In the genomic region with DNA sequence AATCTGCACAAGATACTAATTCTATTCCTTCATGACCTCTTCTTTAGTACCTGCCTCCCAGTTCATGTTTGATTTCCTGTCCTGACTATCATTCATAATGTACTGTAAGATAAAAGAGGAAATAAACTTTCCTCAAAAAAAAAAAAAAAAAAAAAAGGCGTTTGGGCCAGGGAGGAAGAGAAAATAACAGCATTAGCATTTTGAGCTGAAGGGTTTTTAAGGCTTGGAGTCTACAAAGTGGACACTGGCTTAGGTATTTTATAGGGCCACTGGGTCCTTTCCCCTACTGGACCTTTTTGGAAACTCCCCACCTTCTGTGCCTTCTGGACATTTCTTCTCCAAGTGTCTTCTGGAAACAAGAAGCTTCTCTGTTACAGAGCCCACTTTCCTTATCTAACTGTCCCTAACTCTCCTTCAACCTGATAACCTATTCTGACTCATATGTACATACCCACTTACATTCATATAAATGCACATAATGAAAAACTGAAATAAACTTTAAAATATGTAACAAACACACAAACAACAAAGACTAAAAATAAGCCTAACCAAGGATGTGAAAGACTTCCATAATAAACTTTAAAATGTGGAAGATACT, we compare ENCODE assay signal across 19 mouse cellular contexts.
"Had no signal": no experiment of that assay in that cellular context is flagged by ENCODE, and none has a peak within 500 bp of the region (broad histone marks: within the 10 kb centered on the region; RNA-seq: fewer than 3 reads in every experiment).

No protein-coding gene starts in this region.

- ATAC-seq: midbrain, embryonic 16.5 days had no signal

- H3K9me3 ChIP-seq: midbrain, embryonic 10.5 days; midbrain, embryonic 12.5 days; neural tube, embryonic 13.5 days; neural tube, embryonic 15.5 days had no signal

- H3K4me1 ChIP-seq: midbrain, embryonic 10.5 days; midbrain, embryonic 12.5 days had no signal

- H3K27me3 ChIP-seq: midbrain, embryonic 12.5 days; neural tube, embryonic 13.5 days; neural tube, embryonic 15.5 days had no signal

- H3K4me2 ChIP-seq: lung, embryonic 14.5 days; midbrain, embryonic 12.5 days; neural tube, embryonic 13.5 days; neural tube, embryonic 15.5 days had no signal

- H3K36me3 ChIP-seq: midbrain, embryonic 10.5 days; midbrain, embryonic 12.5 days; neural tube, embryonic 13.5 days; neural tube, embryonic 15.5 days had no signal

- DNase-seq: lung, adult 18-20 months; lung, embryonic 14.5 days; lung, postnatal 10 days; lung, postnatal 4 days; midbrain, embryonic 14.5 days; retina, postnatal 1 day; right cerebral cortex, adult 18-20 months; right cerebral cortex, postnatal 25 days; right cerebral cortex, postnatal 4 days; spleen, adult 18-20 months; thymus, adult 18-20 months; thymus, postnatal 14 days; thymus, postnatal 36 days had no signal

- H3K4me3 ChIP-seq: midbrain, embryonic 10.5 days; midbrain, embryonic 12.5 days; myocyte; neural tube, embryonic 13.5 days; neural tube, embryonic 15.5 days had no signal

- H3K27ac ChIP-seq: midbrain, embryonic 10.5 days; midbrain, embryonic 12.5 days; neural tube, embryonic 13.5 days; neural tube, embryonic 15.5 days had no signal

- H3K9ac ChIP-seq: lung, embryonic 14.5 days; midbrain, embryonic 12.5 days; neural tube, embryonic 13.5 days; neural tube, embryonic 15.5 days had no signal
